ENCODE assay signal across 15 mouse cellular contexts in the genomic region with DNA sequence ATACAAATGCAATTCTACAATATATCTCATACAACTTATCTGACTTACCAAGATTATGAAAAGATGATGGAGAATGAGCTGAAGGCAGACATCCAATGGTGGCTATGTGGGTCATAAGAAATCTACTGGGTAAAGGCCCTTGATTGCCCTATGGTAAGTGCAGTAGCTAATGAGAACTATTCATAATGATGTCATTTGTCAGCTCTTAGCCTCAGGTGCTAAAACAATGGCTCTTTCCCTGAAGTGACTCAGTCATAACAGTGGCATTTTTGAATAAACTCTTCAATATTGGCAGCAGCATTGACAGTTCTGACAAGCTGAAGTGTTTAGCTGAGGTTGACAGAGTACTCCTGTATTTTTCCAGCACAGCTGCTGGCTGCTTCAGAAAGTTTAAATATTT. TPM values are rescaled to one million over a fixed set of nuclear protein-coding genes. Genes with fewer than 3 reads are reported as not detected.
"Had no signal": no experiment of that assay in that cellular context is flagged by ENCODE, and none has a peak within 500 bp of the region (broad histone marks: within the 10 kb centered on the region; RNA-seq: fewer than 3 reads in every experiment).

No protein-coding gene starts in this region.

RNA-seq across cellular contexts. Expression of a gene that starts 1.9 kb away (rescaled TPM):
- total RNA-seq: layer of hippocampus, adult 18-20 months; layer of hippocampus, postnatal 14 days; left cerebral cortex, adult 8-10 months; left cerebral cortex, postnatal 14 days; left cerebral cortex, postnatal 4 days; monocyte, adult 5-6 weeks had no signal
- polyA plus RNA-seq: kidney, embryonic 16.5 days; limb, embryonic 12.5 days; liver, embryonic 11.5 days; liver, embryonic 14.5 days; liver, postnatal 0 days; midbrain, embryonic 10.5 days; midbrain, embryonic 14.5 days; myocyte; neural tube, embryonic 15.5 days had no signal

RNA-seq across cellular contexts. Expression of a gene that starts 2.1 kb away (rescaled TPM):
- total RNA-seq: layer of hippocampus, adult 18-20 months; layer of hippocampus, postnatal 14 days; left cerebral cortex, adult 8-10 months; left cerebral cortex, postnatal 14 days; left cerebral cortex, postnatal 4 days; monocyte, adult 5-6 weeks had no signal
- polyA plus RNA-seq: midbrain, embryonic 10.5 days; midbrain, embryonic 14.5 days; neural tube, embryonic 15.5 days had no signal
